Mouse (Mus musculus): ENCODE measurements around the gene D630045J12Rik. TPM values are rescaled to one million over a fixed set of nuclear protein-coding genes. Genes with fewer than 3 reads are reported as not detected.

Gene D630045J12Rik
- polyA plus RNA-seq, 1 experiment = 0.33 TPM

DNA sequence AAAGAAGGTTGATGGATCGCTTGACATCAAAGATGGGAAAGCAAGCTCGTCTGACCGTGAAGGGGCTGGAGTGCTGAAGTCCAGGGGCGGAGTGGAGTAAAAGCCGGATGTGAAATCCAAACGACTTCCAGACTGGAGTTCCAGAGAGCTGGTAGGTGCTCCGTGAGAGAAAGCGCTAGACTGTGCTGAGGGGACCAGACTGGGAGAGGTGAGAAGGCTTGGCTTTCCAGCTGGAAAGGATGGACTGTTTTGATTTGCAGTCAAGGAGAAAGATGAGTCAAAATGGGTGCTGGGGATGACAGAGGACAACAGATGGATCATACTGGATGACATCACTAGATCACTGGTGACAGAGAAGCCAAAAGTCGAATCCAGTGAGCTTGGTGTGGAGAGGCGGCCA lies 58.5 kb downstream of the D630045J12Rik start:
- Histone ChIP-seq H3K27ac (ENCODE audit: insufficient read depth, low read length) (no peak overlapping the region), H3K4me1 (ENCODE audit: control insufficient read depth, insufficient read depth, insufficient read length) (no peaks in the 10 kb centered on the region), H3K27me3 (ENCODE audit: control insufficient read depth, insufficient read depth, low read length) (no peaks in the 10 kb centered on the region), H3K4me3 (ENCODE audit: extremely low read depth, insufficient read depth, insufficient read length) (no peak overlapping the region), H3K36me3 (ENCODE audit: control insufficient read depth, insufficient read depth, low read length) (no peaks in the 10 kb centered on the region)
- TF ChIP-seq POLR2A (IDR thresholded peaks at IDR 0.05; ENCODE audit: low read depth, low read length) (no peak), CTCF (IDR thresholded peaks at IDR 0.05; ENCODE audit: extremely low read depth, insufficient read depth, insufficient read length, insufficient replicate concordance) (no peak)
- 91% methylated on average over 10 of the region's 10 CpGs for WGBS
- DNase-seq (ENCODE audit: low read depth in 1 of 2, low spot score in 2 of 2) = no peak

DNA sequence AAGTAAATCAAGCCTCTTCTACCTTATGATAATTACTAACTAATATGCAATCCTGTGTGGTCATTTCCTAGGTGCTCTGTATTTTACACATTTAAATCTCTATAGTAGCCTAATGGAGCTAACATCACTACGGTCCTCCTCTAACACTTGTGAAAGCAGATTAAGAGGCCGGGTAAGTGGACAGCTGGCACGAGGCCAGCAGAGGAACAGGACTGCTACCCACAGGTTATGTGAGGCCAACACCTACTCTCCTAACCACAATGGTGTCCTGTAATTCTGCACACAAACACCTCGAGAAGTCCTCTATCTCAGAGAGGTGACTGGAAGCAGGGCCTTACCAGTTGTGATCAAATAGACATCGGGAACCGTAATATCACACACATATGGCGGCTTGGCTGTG lies 59.8 kb downstream of the D630045J12Rik start:
- H3K27ac ChIP-seq (ENCODE audit: insufficient read depth, low read length) = no peak overlapping the region
- no peaks in the 10 kb centered on the region for H3K4me1 ChIP-seq (ENCODE audit: control insufficient read depth, insufficient read depth, insufficient read length)
- no peak for TF ChIP-seq CTCF (IDR thresholded peaks at IDR 0.05; ENCODE audit: extremely low read depth, insufficient read depth, insufficient read length, insufficient replicate concordance)
- no peak for TF ChIP-seq POLR2A (IDR thresholded peaks at IDR 0.05; ENCODE audit: low read depth, low read length)
- no peaks in the 10 kb centered on the region for H3K36me3 ChIP-seq (ENCODE audit: control insufficient read depth, insufficient read depth, low read length)
- no peak for DNase-seq (ENCODE audit: low read depth in 1 of 2, low spot score in 2 of 2)
- no peaks in the 10 kb centered on the region for H3K27me3 ChIP-seq (ENCODE audit: control insufficient read depth, insufficient read depth, low read length)
- 88% methylated on average over 7 of the region's 7 CpGs for WGBS
- no peak overlapping the region for H3K4me3 ChIP-seq (ENCODE audit: extremely low read depth, insufficient read depth, insufficient read length)

DNA sequence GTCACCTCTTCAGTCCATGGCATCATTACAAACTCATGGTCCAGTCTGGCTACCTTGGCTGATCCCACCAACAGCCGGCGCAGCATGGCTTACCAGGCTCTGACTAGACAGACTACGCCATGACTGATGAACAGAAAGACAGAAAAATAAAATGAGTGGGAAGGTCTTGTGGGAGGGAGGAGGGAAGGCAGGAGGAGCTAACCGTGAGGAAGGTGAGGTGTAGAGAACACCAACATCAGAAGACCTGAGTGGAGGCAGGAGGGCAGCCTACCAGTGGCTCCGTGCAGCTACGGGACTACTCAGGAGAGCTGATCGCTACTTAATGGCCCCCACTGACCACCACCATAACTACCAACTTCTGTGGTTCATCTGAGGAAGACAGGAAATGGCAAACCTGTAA lies 60.9 kb downstream of the D630045J12Rik start:
- TF ChIP-seq POLR2A (IDR thresholded peaks at IDR 0.05; ENCODE audit: low read depth, low read length) (no peak), CTCF (IDR thresholded peaks at IDR 0.05; ENCODE audit: extremely low read depth, insufficient read depth, insufficient read length, insufficient replicate concordance) (no peak)
- WGBS = 92% methylated on average over 7 of the region's 7 CpGs
- no peaks in the 10 kb centered on the region for H3K4me1 ChIP-seq (ENCODE audit: control insufficient read depth, insufficient read depth, insufficient read length)
- no peak for DNase-seq (ENCODE audit: low read depth in 1 of 2, low spot score in 2 of 2)
- H3K27ac ChIP-seq (ENCODE audit: insufficient read depth, low read length) = no peak overlapping the region
- no peaks in the 10 kb centered on the region for H3K36me3 ChIP-seq (ENCODE audit: control insufficient read depth, insufficient read depth, low read length)
- no peak overlapping the region for H3K4me3 ChIP-seq (ENCODE audit: extremely low read depth, insufficient read depth, insufficient read length)
- H3K27me3 ChIP-seq (ENCODE audit: control insufficient read depth, insufficient read depth, low read length) = no peaks in the 10 kb centered on the region

DNA sequence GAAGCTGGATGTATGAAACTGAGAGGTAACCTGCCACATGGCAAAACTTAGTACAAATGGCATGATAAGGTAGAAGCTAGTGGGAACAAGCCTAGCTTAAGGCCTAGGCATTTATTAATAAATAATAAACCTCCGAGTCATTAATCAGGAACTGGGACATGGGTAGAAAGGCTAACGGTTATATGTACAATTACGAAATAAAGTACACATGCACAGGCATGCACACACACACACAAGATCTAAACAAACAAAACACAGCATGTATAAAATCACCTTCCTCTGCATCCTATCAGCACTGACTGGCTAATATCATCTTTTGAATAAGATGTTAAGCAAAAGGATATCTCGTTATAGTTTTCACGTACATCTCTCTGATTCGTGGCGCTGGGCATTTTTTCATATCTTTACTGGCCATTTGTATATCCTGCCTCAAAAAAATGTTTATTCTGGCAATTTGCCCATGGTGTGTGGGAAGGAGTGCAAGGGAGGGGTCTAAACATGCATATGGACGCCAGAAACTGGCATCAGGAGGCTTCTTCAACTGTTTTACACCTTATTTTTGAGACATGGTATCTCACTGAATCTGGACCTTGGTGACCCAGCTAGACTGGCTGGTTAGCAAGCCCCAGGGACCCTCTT lies 67.4 kb downstream of the D630045J12Rik start:
- H3K4me3 ChIP-seq (ENCODE audit: extremely low read depth, insufficient read depth, insufficient read length) = no peak overlapping the region
- 83% methylated on average over 8 of the region's 8 CpGs for WGBS
- H3K4me1 ChIP-seq (ENCODE audit: control insufficient read depth, insufficient read depth, insufficient read length) = no peaks in the 10 kb centered on the region
- H3K27ac ChIP-seq (ENCODE audit: insufficient read depth, low read length) = no peak overlapping the region
- no peak for DNase-seq (ENCODE audit: low read depth in 1 of 2, low spot score in 2 of 2)
- no peaks in the 10 kb centered on the region for H3K36me3 ChIP-seq (ENCODE audit: control insufficient read depth, insufficient read depth, low read length)
- H3K27me3 ChIP-seq (ENCODE audit: control insufficient read depth, insufficient read depth, low read length) = no peaks in the 10 kb centered on the region
- TF ChIP-seq POLR2A (IDR thresholded peaks at IDR 0.05; ENCODE audit: low read depth, low read length) (no peak), CTCF (IDR thresholded peaks at IDR 0.05; ENCODE audit: extremely low read depth, insufficient read depth, insufficient read length, insufficient replicate concordance) (no peak)

DNA sequence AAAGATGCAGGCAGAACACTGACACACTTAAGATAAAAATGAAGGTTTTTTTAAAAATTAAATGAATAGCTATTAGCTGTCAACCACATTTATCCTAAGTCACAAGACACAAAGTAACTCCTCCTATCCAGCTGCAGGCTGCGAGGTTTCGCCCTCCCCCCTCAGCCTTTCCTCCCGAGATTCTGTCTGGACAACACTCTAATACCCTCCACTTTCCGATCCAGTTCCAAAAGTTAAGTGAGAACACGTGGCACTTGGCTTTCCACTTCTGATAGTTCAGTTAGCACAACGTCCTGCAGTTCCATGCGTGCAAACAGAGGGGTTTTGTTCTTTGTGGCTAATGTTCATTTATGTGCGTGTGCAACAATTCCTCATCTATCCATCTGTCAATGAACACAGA lies 69.0 kb downstream of the D630045J12Rik start:
- no peak for DNase-seq (ENCODE audit: low read depth in 1 of 2, low spot score in 2 of 2)
- no peaks in the 10 kb centered on the region for H3K4me1 ChIP-seq (ENCODE audit: control insufficient read depth, insufficient read depth, insufficient read length)
- no peak overlapping the region for H3K4me3 ChIP-seq (ENCODE audit: extremely low read depth, insufficient read depth, insufficient read length)
- H3K36me3 ChIP-seq (ENCODE audit: control insufficient read depth, insufficient read depth, low read length) = no peaks in the 10 kb centered on the region
- no peaks in the 10 kb centered on the region for H3K27me3 ChIP-seq (ENCODE audit: control insufficient read depth, insufficient read depth, low read length)
- TF ChIP-seq POLR2A (IDR thresholded peaks at IDR 0.05; ENCODE audit: low read depth, low read length) (no peak), CTCF (IDR thresholded peaks at IDR 0.05; ENCODE audit: extremely low read depth, insufficient read depth, insufficient read length, insufficient replicate concordance) (no peak)
- 88% methylated on average over 8 of the region's 8 CpGs for WGBS
- no peak overlapping the region for H3K27ac ChIP-seq (ENCODE audit: insufficient read depth, low read length)

DNA sequence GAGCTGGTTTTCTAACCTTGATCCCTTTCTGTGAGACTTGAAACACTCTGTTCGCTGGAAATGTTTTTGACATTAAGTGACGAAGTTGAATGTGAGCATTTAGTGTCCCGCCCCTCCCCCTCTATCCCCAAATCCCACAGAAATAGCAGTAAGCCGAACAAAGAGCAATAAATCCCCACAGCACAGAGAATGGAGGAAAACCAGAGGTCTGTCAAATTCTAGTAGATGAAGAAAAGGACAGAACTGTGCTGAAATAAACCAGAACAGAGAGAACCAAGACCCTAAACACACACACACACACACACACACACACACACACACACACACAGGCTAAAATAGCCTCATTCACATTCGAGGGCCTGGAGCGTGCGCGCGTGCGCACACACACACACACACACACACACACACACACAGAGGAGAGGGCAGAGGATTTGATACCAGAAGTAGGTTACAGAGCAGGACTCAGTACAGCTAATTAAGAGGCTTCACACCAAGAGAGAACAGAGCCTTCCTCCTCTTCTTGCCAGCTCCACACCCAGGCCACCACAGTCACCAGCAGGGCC lies 72.0 kb downstream of the D630045J12Rik start:
- WGBS = 92% methylated on average over 10 of the region's 10 CpGs
- no peak for DNase-seq (ENCODE audit: low read depth in 1 of 2, low spot score in 2 of 2)
- no peaks in the 10 kb centered on the region for H3K27me3 ChIP-seq (ENCODE audit: control insufficient read depth, insufficient read depth, low read length)

DNA sequence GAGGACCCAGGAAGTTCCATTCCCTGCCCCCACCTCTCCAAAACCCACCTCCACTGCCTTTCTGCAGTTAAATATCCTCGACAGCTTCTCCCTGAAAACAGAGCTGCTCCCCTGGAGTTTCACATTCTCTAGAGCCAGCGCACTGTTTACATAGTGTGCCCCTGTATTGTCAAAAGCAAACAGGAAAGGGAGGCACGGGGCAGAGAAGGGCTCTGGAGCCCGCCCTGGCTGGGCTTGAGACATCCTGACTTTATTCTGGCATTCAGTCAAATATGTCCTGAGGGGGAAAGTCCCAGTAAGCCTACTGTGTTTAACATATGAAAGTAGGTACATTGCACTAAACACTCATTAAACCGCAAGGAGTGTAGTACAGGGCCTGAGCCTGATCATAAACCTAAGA lies 73.1 kb downstream of the D630045J12Rik start:
- TF ChIP-seq CTCF (IDR thresholded peaks at IDR 0.05; ENCODE audit: extremely low read depth, insufficient read depth, insufficient read length, insufficient replicate concordance) (no peak), POLR2A (IDR thresholded peaks at IDR 0.05; ENCODE audit: low read depth, low read length) (no peak)
- Histone ChIP-seq H3K27me3 (ENCODE audit: control insufficient read depth, insufficient read depth, low read length) (no peaks in the 10 kb centered on the region), H3K27ac (ENCODE audit: insufficient read depth, low read length) (no peak overlapping the region), H3K4me1 (ENCODE audit: control insufficient read depth, insufficient read depth, insufficient read length) (no peaks in the 10 kb centered on the region), H3K4me3 (ENCODE audit: extremely low read depth, insufficient read depth, insufficient read length) (no peak overlapping the region), H3K36me3 (ENCODE audit: control insufficient read depth, insufficient read depth, low read length) (no peaks in the 10 kb centered on the region)
- 84% methylated on average over 5 of the region's 5 CpGs for WGBS
- no peak for DNase-seq (ENCODE audit: low read depth in 1 of 2, low spot score in 2 of 2)

More for the DNA sequence above, 72.0 kb downstream of the D630045J12Rik start:
- Histone ChIP-seq H3K4me3 (ENCODE audit: extremely low read depth, insufficient read depth, insufficient read length) (no peak overlapping the region), H3K27ac (ENCODE audit: insufficient read depth, low read length) (no peak overlapping the region), H3K36me3 (ENCODE audit: control insufficient read depth, insufficient read depth, low read length) (no peaks in the 10 kb centered on the region), H3K4me1 (ENCODE audit: control insufficient read depth, insufficient read depth, insufficient read length) (no peaks in the 10 kb centered on the region)
- TF ChIP-seq POLR2A (IDR thresholded peaks at IDR 0.05; ENCODE audit: low read depth, low read length) (no peak), CTCF (IDR thresholded peaks at IDR 0.05; ENCODE audit: extremely low read depth, insufficient read depth, insufficient read length, insufficient replicate concordance) (no peak)

Measured in spleen, adult 2 months (tissue).